Mouse (Mus musculus): ENCODE results near the gene 2010111I01Rik.
A peak's percentile ranks its signal among the peaks of the same experiment; 100 is the strongest.
"Not testable (repeated sequence)": the region's sequence is repeated elsewhere in the genome, so short reads cannot be mapped to it uniquely, and the experiment has no call there.

Gene 2010111I01Rik

GRCm38 (mm10) chr13:63314608-63314920 lies 349.9 kb downstream of the 2010111I01Rik start:
- DNase-seq (ENCODE audit: low spot score in 2 of 2) = no peak

DNA sequence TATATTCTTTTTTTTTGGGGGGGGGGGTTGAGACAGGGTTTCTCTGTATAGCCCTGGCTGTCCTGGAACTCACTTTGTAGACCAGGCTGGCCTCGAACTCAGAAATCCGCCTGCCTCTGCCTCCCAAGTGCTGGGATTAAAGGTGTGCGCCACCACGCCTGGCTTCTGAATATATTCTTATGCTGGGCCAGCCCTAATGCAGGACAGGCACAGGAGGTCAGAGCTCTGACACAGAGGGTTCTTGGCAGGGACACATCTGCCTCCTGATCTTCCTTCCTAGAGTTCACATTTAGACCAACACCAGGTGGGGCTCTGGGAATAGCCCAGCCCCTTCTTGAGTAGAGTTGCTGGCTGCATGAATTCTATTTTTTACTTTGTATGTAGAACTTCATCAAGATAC lies 350.4 kb downstream of the 2010111I01Rik start:
- not testable (repeated sequence) for DNase-seq (ENCODE audit: low spot score in 2 of 2)

- DNase-seq (ENCODE audit: low spot score in 2 of 2) = no peak
Observed at GRCm38 (mm10) chr13:63315777-63316176, 351.1 kb downstream of the 2010111I01Rik start.

- DNase-seq (ENCODE audit: low spot score in 2 of 2) = no peak
Observed at GRCm38 (mm10) chr13:63316407-63316806, 351.7 kb downstream of the 2010111I01Rik start.

DNA sequence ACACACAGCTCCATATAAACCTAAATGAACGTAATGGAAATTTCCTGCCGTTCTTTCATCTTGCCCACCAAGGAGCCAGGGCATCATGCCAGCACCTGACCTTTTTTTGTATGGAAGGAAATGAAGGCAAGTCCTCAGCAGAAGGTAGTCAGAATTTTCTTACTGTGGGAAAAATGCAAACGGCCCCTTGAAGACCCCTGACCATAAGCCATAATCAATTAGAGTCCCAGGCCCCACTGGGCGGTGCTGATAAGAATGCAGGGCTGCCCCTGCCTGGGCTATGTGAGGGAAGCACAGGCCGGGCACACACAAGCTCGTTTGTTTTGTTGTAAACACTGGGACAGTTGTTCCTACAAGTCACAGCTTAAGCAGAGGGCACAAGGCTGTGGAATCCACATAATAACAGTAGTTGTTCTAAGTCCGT lies 353.0 kb downstream of the 2010111I01Rik start:
- DNase-seq (ENCODE audit: low spot score in 2 of 2) = no peak

- DNase-seq (ENCODE audit: low spot score in 2 of 2) = no peak
Observed at GRCm38 (mm10) chr13:63319814-63320213, 355.1 kb downstream of the 2010111I01Rik start.

GRCm38 (mm10) chr13:63321689-63322088 lies 357.0 kb downstream of the 2010111I01Rik start:
- no peak for DNase-seq (ENCODE audit: low spot score in 2 of 2)

DNA sequence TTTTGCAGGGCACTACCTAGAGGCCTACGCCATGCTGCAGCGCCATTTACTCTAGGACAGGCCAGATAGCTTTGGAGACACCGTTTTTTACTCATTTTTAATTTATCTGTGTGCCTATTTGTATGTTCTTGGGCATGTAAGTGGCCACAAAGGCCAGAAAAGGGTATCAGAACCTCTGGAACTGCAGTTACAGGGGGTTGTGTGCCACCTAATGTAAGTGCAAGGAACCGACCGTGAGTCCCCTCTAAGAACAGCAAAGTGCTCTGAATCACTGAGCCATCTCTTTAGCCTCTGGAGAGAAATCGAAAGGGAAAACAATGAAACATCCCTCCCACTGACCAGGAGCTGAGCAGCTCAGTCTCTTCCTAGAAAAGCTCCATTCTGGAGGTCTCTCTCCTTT lies 358.1 kb downstream of the 2010111I01Rik start:
- DNase-seq (ENCODE audit: low spot score in 2 of 2) = no peak

DNA sequence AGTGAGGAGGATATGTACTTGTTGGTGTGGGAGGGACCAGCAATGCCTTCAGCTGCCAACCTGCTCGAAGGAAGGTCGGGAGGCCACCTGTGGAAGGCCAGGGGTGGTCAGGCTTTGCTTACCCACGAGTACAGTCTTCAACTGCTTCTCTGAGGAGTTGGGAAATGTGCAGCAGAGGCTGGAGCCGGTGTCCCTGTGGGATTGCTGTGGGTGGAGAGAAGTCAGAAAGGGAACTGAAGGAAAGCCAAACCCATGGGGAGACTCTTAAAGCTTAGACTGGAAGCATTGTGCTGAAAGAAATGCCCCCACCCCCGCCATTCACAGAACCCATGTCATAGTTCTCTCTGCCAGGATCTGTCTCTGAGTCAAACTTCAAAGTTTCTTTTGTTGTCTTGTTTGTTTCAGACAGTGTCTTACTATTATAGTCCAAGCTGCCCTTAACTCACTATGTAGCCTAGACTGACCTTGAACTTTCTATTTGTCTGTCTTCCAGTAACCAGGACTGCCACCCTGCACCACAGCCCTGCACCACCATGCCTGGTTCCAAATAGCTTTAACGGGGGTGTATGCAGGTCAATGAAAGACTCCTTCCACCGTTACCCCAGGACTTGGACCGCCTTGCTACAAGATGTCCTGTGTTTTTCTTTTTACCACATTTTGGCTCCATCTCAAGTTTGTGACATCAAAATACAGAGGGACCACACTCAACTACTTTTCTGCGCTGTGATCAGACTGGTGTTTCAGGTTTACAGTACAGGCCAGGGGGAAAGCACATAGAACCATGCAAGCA lies 358.8 kb downstream of the 2010111I01Rik start:
- DNase-seq (ENCODE audit: low spot score in 2 of 2) = no peak

DNA sequence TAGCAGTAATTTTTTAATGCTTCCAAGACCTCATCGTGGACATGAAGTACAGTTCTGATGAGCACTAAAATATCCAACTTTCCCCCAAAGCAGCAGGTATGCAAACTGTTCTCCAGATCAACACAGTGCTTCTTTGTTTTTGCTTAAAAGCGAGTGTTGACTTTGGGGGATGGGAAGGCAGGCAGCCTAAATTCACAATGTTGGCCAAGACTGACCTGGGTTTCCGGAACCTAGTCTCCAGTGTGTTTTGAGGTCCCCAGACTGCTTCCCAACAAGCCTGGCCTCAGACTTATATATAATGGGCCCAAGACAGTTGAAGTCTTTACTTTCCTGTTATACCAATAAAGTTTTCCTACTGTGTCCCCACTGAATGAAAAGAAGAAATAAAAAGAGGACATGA lies 359.6 kb downstream of the 2010111I01Rik start:
- DNase-seq (ENCODE audit: low spot score in 2 of 2) = no peak

DNA sequence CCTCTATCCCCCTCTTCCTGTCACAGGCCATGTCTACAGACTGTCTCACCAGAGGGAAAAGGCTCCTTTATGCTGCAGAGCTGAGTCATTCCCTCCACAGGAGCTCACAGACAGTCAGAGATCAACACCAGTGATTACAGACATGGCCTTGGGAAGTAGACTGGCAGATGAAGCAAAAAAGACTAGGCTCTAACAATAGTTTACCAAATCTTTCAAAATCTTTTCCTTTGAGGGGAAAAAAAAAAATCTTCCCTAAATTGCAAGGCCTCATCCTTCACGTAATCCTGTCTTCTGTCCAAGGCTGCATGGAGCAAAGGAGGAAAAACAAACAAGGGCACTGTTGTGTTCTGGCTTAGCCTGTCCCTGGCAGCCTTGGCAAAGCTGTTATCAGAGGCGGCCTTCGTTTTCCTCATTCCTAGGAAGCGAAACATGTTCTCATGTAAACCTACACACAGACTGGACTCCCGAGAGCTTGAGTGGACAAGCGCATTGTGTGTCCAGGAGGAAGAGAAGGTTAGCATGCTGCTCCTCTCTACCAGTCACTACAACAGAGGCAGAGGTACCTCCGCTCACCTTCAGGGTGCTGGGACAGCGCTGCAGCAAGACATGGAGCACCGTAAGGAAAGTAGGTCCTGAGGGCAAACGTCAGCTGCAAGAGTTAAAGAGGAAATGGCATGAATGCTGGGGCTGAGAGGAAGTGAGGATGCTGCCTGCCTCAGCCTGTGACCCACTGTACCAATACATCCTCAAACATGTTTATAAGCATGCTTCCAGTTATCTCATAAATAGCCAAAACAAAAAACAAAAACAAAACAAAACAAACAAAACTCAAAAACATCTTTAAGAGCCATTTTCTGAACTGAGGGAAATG lies 360.5 kb downstream of the 2010111I01Rik start:
- DNase-seq (ENCODE audit: low spot score in 2 of 2) = no peak

DNA sequence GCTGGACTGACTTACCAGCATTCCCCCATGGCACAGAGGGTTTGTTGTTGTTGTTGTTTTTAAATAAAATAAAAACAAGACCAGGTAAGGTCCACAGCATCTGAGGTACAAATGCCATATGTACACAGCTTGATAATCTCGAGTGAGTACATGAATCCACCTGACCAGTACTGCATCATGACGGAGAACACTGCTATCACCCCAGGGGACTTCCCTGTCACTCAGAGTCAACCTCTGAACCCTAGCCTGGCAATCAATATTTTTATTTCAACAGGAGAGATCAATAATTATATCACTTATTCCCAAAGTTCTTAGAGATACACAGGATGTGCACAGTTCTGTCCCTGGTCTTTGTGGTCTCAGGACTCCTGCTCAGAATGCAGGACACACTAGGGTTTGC lies 361.3 kb downstream of the 2010111I01Rik start:
- no peak for DNase-seq (ENCODE audit: low spot score in 2 of 2)

DNA sequence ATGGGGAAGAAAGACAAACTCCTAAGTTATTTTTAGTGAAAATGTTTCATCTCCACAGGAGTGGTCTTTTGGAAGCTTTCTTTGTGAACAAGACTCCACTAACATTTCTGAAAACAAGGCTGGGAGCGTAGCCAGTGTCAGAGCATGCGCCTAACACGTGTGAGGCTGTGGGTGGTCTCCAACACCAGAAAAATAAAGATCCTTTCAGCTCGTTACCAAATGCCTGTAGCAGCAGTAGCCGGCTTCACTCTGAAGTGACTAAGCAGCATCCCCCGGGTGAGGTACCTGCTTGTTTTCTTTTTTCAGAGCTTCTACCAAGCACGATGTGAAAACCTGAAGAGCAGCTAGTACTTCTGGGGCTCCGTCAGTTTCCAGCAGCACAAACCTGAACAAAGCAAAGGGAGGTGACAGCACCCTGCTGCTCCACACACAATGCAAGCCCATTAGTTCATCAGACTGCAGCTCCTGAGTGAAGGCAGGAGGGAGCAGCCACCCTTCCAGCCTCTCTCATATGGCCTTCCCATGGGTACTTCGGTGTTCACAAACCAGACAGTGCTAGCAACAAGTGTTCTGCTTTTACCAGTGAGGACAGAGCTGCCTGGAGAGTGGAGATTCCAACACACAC lies 365.7 kb downstream of the 2010111I01Rik start:
- DNase-seq (ENCODE audit: low spot score in 2 of 2) = no peak

DNA sequence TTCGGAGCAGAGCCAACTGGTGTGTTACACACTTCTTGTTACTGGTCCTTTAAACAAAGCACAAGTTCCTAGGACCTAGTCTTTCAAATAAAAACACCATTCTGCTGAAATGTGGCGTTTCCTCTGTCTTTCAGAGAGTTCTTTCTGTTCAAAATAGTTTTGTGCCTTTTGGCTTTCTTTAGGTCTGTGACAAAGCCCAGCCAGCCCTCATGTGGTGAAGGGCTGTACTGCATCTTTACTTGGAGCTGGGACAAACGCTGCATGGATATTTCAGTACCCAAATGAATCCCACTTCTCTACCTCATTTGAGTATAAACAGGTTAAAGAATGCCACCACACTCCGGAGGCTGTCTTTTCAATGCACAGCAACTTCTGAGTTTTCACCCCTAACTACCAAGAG lies 366.7 kb downstream of the 2010111I01Rik start:
- DNase-seq (ENCODE audit: low spot score in 2 of 2) = peak in 1 of 2 experiments; percentile 44

GRCm38 (mm10) chr13:63332576-63333300 lies 368.0 kb downstream of the 2010111I01Rik start:
- DNase-seq (ENCODE audit: low spot score in 2 of 2) = no peak

GRCm38 (mm10) chr13:63335421-63336134 lies 370.9 kb downstream of the 2010111I01Rik start:
- DNase-seq (ENCODE audit: low spot score in 2 of 2) = no peak

GRCm38 (mm10) chr13:63336335-63336734 lies 371.6 kb downstream of the 2010111I01Rik start:
- DNase-seq (ENCODE audit: low spot score in 2 of 2) = no peak

DNA sequence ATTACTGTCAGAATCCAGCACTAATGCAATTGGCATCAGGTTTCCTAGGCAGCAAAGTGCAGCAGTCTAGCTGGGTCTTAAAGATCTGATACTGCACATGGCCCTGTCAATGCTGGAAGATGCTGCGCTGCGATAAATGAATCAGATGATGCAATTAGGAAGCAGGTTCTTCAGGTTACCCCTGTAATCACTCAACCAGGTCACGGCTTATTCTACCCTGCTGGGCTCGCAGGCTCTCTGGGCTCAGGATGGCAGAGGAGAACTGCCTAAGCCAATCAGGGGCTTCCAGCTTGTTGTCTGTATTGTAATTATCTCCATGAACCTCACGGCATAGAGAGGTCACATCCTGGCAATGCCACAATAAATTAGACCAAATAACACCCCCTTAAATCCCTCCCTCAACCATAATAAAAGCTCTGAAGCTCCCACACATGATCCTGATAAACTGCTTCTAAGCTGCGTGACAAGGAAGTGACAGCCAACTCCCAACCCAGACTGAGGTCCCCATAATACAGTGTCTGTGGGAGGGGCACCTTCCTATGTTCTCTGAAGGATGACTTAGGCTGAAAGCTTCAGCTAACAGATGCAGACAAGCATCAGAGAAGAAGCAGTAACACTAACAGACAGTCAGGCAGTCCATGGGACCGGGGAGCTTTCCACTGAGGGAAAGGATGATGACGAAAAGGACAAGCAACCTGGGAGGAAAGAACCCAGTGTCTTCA lies 372.7 kb downstream of the 2010111I01Rik start:
- peak in 1 of 2 experiments; percentile 52 for DNase-seq (ENCODE audit: low spot score in 2 of 2)

DNA sequence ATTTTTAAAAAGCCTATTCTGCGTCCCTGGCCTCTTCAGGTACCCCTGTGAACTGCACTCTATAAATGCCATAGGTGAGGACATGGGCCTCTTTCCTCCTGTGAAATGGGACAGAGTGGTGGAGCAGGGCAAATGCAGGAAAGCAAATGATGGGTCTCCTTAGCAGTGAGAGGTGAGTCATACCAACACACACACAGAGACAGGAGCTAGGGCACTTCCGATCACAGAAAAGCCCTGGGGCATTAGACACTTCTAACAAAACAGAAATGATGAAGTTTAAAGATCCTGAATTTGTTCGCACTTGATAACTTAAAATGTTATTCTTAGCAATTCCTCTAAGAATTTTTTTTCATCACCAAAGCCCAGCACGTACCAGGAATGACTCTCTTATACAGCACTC lies 375.3 kb downstream of the 2010111I01Rik start:
- no peak for DNase-seq (ENCODE audit: low spot score in 2 of 2)

GRCm38 (mm10) chr13:63342781-63343180 lies 378.1 kb downstream of the 2010111I01Rik start:
- peak in 1 of 2 experiments; percentile 38 for DNase-seq (ENCODE audit: low spot score in 2 of 2)

Measured in urinary bladder, adult 18-20 months (tissue).